ENCODE assay signal across 17 mouse cellular contexts in genomic region chr9:64555620-64556019, GRCm38 (mm10).
DNase-seq lines count a peak whose midpoint lies in the region; ATAC-seq and TF ChIP-seq lines count a peak whose summit lies in the region.
"Had no signal": no experiment of that assay in that cellular context is flagged by ENCODE, and none has a peak within 500 bp of the region (broad histone marks: within the 10 kb centered on the region; RNA-seq: fewer than 3 reads in every experiment).

No protein-coding gene starts in this region.

- H3K9me3 ChIP-seq in forebrain, postnatal 0 days (ENCODE audit: low read length), result no peaks in the 10 kb centered on the region
- H3K9me3 ChIP-seq in midbrain, embryonic 14.5 days (ENCODE audit: control insufficient read depth, low read length), result no peaks in the 10 kb centered on the region
- H3K9me3 ChIP-seq: embryonic facial prominence, embryonic 13.5 days; limb, embryonic 15.5 days had no signal

- no peaks in the 10 kb centered on the region for H3K36me3 ChIP-seq in forebrain, postnatal 0 days (ENCODE audit: insufficient read depth)
- H3K36me3 ChIP-seq in midbrain, embryonic 14.5 days (ENCODE audit: control insufficient read depth, insufficient read depth, low read length), result no peaks in the 10 kb centered on the region
- H3K36me3 ChIP-seq: embryonic facial prominence, embryonic 13.5 days; limb, embryonic 15.5 days had no signal

- H3K27ac ChIP-seq in cerebellum, adult 2 months (ENCODE audit: insufficient read depth, low read length), result peak overlapping the region; percentile 85
- H3K27ac ChIP-seq in forebrain, postnatal 0 days (ENCODE audit: low read depth, low read length), result no peak overlapping the region
- 0 out of 2 replicates have a peak overlapping the region, but pooled peaks have one; percentile 37 for H3K27ac ChIP-seq in midbrain, embryonic 14.5 days (replicated peaks; ENCODE audit: low read depth, low read length)
- H3K27ac ChIP-seq: embryonic facial prominence, embryonic 13.5 days; left cerebral cortex, adult 2 months; limb, embryonic 15.5 days had no signal

- no peak for TF ChIP-seq CTCF in cerebellum, adult 2 months (IDR thresholded peaks at IDR 0.05; ENCODE audit: borderline replicate concordance, insufficient read depth, low read depth, low read length)
- TF ChIP-seq CTCF in forebrain, postnatal 0 days (IDR thresholded peaks at IDR 0.05; ENCODE audit: low read depth), result no peak

- no peak overlapping the region for H3K4me3 ChIP-seq in cerebellum, adult 2 months (replicated peaks; ENCODE audit: insufficient read depth, low read depth, low read length)
- no peak overlapping the region for H3K4me3 ChIP-seq in forebrain, postnatal 0 days (ENCODE audit: low read depth, low read length)
- H3K4me3 ChIP-seq in midbrain, embryonic 14.5 days (replicated peaks; ENCODE audit: low read depth, low read length), result no peak overlapping the region
- H3K4me3 ChIP-seq: embryonic facial prominence, embryonic 13.5 days; left cerebral cortex, adult 2 months; limb, embryonic 15.5 days had no signal

- peaks cover 56% of the 10 kb centered on the region for H3K4me1 ChIP-seq in cerebellum, adult 2 months (ENCODE audit: control insufficient read depth, insufficient read depth, low read length)
- peaks cover 6% of the 10 kb centered on the region; the same call in 1 of the 2 replicates for H3K4me1 ChIP-seq in forebrain, postnatal 0 days (ENCODE audit: insufficient read depth)
- H3K4me1 ChIP-seq in midbrain, embryonic 14.5 days (ENCODE audit: control insufficient read depth, insufficient read depth, low read length), result peaks cover 8% of the 10 kb centered on the region
- H3K4me1 ChIP-seq: embryonic facial prominence, embryonic 13.5 days had no signal

- H3K4me2 ChIP-seq in forebrain, postnatal 0 days (ENCODE audit: low read depth), result 0 out of 2 replicates have a peak overlapping the region, but pooled peaks have one; percentile 23
- H3K4me2 ChIP-seq in midbrain, embryonic 14.5 days (ENCODE audit: low read length), result no peak overlapping the region
- H3K4me2 ChIP-seq: embryonic facial prominence, embryonic 13.5 days; limb, embryonic 15.5 days had no signal

- peak; percentile 69 to 83 for DNase-seq in cerebellum, adult 2 months
- DNase-seq in forebrain, postnatal 0 days, result peak; percentile 43
- DNase-seq in midbrain, embryonic 14.5 days, result peak; percentile 60
- no peak for DNase-seq in gastrocnemius, postnatal 4 days (ENCODE audit: low spot score in 2 of 2)
- DNase-seq in adipocyte (ENCODE audit: low spot score), result no peak
- no peak for DNase-seq in kidney, postnatal 36 days
- DNase-seq: adrenal gland, postnatal 10 days; heart, adult 18-20 months; heart, postnatal 14 days; kidney, adult 11 months; kidney, postnatal 25 days; thymus, postnatal 25 days had no signal

- ATAC-seq in cerebellum, adult (ENCODE audit: insufficient number of reproducible peaks, low FRiP score, low TSS enrichment), result peak; percentile 39; the same call in 1 of the 2 replicates
- ATAC-seq in forebrain, postnatal 0 days, result peak; percentile 64
- 0 out of 2 replicates have a peak, but pooled peaks have one; percentile 46 for ATAC-seq in midbrain, embryonic 14.5 days (ENCODE audit: low FRiP score, low TSS enrichment)
- ATAC-seq: Patski had no signal

- no peaks in the 10 kb centered on the region for H3K27me3 ChIP-seq in cerebellum, adult 2 months (ENCODE audit: control insufficient read depth, insufficient read depth, low read length)
- no peaks in the 10 kb centered on the region for H3K27me3 ChIP-seq in forebrain, postnatal 0 days (ENCODE audit: insufficient read depth, low read length)
- no peaks in the 10 kb centered on the region for H3K27me3 ChIP-seq in midbrain, embryonic 14.5 days (ENCODE audit: control insufficient read depth, insufficient read depth, low read length)
- H3K27me3 ChIP-seq: limb, embryonic 15.5 days had no signal

- no peak overlapping the region for H3K9ac ChIP-seq in forebrain, postnatal 0 days
- H3K9ac ChIP-seq in midbrain, embryonic 14.5 days (replicated peaks; ENCODE audit: low read length), result no peak overlapping the region; the same call in 1 of the 2 replicates
- H3K9ac ChIP-seq: embryonic facial prominence, embryonic 13.5 days; limb, embryonic 15.5 days had no signal

- no peak for TF ChIP-seq POLR2A in cerebellum, adult 2 months (IDR thresholded peaks at IDR 0.05; ENCODE audit: borderline replicate concordance, insufficient read depth, low read length)

- 4% methylated on average over 7 of the region's 7 CpGs for WGBS in cerebellum, adult 2 months
- 24% methylated on average over 7 of the region's 7 CpGs for WGBS in forebrain, postnatal 0 days
- 41% methylated on average over 7 of the region's 7 CpGs for WGBS in midbrain, embryonic 14.5 days

Comparison
In these comparisons a context has a peak if more than half of its experiments do, and no peak if none do; other contexts are left out.
1. DNase-seq: peak in cerebellum, adult 2 months (2 of 2), forebrain, postnatal 0 days (single experiment) and midbrain, embryonic 14.5 days (single experiment); none in gastrocnemius, postnatal 4 days (0 of 2), adipocyte (single experiment) and kidney, postnatal 36 days (0 of 2).
2. Peak in every context shown above with its lines, with median percentiles within 50 percentile points of each other: ATAC-seq.